Mouse (Mus musculus) kidney, postnatal 10 days (tissue): ENCODE measurements at regions not wholly inside any gene's neighbourhood (a gene's known extent, or its start where the extent isn't known, plus 50 kb on each side); places are given as distances from the start of the nearest gene placed in this dataset.
A peak's percentile ranks its signal among the peaks of the same experiment; 100 is the strongest.

ENCODE experiments used
- DNase-seq: peaks from one replicate; pipeline ENCODE4 v3.0.0; 2021; ENCODE audit warnings: mixed read lengths

- DNase-seq: no peak
Observed at GRCm38 (mm10) chr2:92752794-92753193, 153.3 kb downstream of the Chst1 start.

- peak; percentile 3 for DNase-seq
Observed at GRCm38 (mm10) chr2:92754505-92755280, 155.2 kb downstream of the Chst1 start.

GRCm38 (mm10) chr2:92756491-92756890 is 157.0 kb downstream of the Chst1 start:
- DNase-seq: no peak

GRCm38 (mm10) chr2:92758775-92759174 is 156.1 kb upstream of the Syt13 start:
- DNase-seq: no peak

- no peak for DNase-seq
Observed at GRCm38 (mm10) chr2:92763881-92764635, 150.8 kb upstream of the Syt13 start.

GRCm38 (mm10) chr2:92767476-92768005 is 147.4 kb upstream of the Syt13 start:
- DNase-seq: no peak

- DNase-seq: no peak
Observed at GRCm38 (mm10) chr2:92768088-92768487, 146.8 kb upstream of the Syt13 start.

- DNase-seq: no peak
Observed at GRCm38 (mm10) chr2:92769061-92769460, 145.8 kb upstream of the Syt13 start.

GRCm38 (mm10) chr2:92770098-92770497 is 144.8 kb upstream of the Syt13 start:
- DNase-seq: no peak

- no peak for DNase-seq
Observed at GRCm38 (mm10) chr2:92772623-92773022, 142.3 kb upstream of the Syt13 start.

GRCm38 (mm10) chr2:92776497-92776896 is 138.4 kb upstream of the Syt13 start:
- no peak for DNase-seq

GRCm38 (mm10) chr2:92779101-92779500 is 135.8 kb upstream of the Syt13 start:
- DNase-seq: no peak

GRCm38 (mm10) chr2:92780021-92780420 is 134.9 kb upstream of the Syt13 start:
- no peak for DNase-seq

GRCm38 (mm10) chr2:92781451-92781850 is 133.4 kb upstream of the Syt13 start:
- no peak for DNase-seq

GRCm38 (mm10) chr2:92782621-92783020 is 132.3 kb upstream of the Syt13 start:
- peak; percentile 19 for DNase-seq

GRCm38 (mm10) chr2:92784916-92785315 is 130.0 kb upstream of the Syt13 start:
- no peak for DNase-seq

- DNase-seq: no peak
Observed at GRCm38 (mm10) chr2:92787925-92788410, 126.9 kb upstream of the Syt13 start.

GRCm38 (mm10) chr2:92788875-92789274 is 126.0 kb upstream of the Syt13 start:
- DNase-seq: no peak

- DNase-seq: no peak
Observed at GRCm38 (mm10) chr2:92790374-92790773, 124.5 kb upstream of the Syt13 start.

- no peak for DNase-seq
Observed at GRCm38 (mm10) chr2:92799770-92800169, 115.1 kb upstream of the Syt13 start.

GRCm38 (mm10) chr2:92800667-92801066 is 114.2 kb upstream of the Syt13 start:
- no peak for DNase-seq

GRCm38 (mm10) chr2:92804916-92805315 is 110.0 kb upstream of the Syt13 start:
- peak; percentile 18 for DNase-seq

- no peak for DNase-seq
Observed at GRCm38 (mm10) chr2:92805761-92806160, 109.1 kb upstream of the Syt13 start.
